Mouse (Mus musculus): ENCODE measurements around the gene Usp40. TPM values are rescaled to one million over a fixed set of nuclear protein-coding genes. Genes with fewer than 3 reads are reported as not detected.

Gene Usp40
- polyA plus RNA-seq, 2 experiments: 33.2 to 36.2 TPM

GRCm38 (mm10) chr1:88015371-88015770, 7.0 kb upstream of the Usp40 start:
- H3K4me2 ChIP-seq (replicated peaks; ENCODE audit: low read depth, low read length, severe bottlenecking): no peak overlapping the region
- H3K9ac ChIP-seq (ENCODE audit: low read depth, low read length, severe bottlenecking): no peak overlapping the region
- WGBS: 89% methylated on average over 6 of the region's 6 CpGs
- no peaks in the 10 kb centered on the region for H3K4me1 ChIP-seq (ENCODE audit: control insufficient read depth, insufficient read depth, low read length)
- 0 out of 2 replicates have a peak, but pooled peaks cover 3% of the 10 kb centered on the region for H3K9me3 ChIP-seq (ENCODE audit: control insufficient read depth, low read length)
- no peak overlapping the region for H3K4me3 ChIP-seq (replicated peaks; ENCODE audit: low read length)
- DNase-seq (ENCODE audit: low spot score): no peak
- ATAC-seq (ENCODE audit: low FRiP score, low read depth): no peak
- no peak overlapping the region for H3K27ac ChIP-seq (replicated peaks; ENCODE audit: low read depth, low read length)
- TF ChIP-seq POLR2A (IDR thresholded peaks at IDR 0.05; ENCODE audit: borderline replicate concordance, extremely low read depth, insufficient read depth, insufficient read length): no peak
- no peaks in the 10 kb centered on the region for H3K27me3 ChIP-seq (ENCODE audit: control insufficient read depth, insufficient read depth, low read length)
- H3K36me3 ChIP-seq (ENCODE audit: control insufficient read depth, insufficient read depth, low read length): no peaks in the 10 kb centered on the region

GRCm38 (mm10) chr1:88014671-88015070, 6.3 kb upstream of the Usp40 start:
- Histone ChIP-seq H3K4me1 (ENCODE audit: control insufficient read depth, insufficient read depth, low read length) (no peaks in the 10 kb centered on the region), H3K27me3 (ENCODE audit: control insufficient read depth, insufficient read depth, low read length) (no peaks in the 10 kb centered on the region), H3K4me3 (replicated peaks; ENCODE audit: low read length) (no peak overlapping the region), H3K4me2 (replicated peaks; ENCODE audit: low read depth, low read length, severe bottlenecking) (no peak overlapping the region), H3K9me3 (ENCODE audit: control insufficient read depth, low read length) (0 out of 2 replicates have a peak, but pooled peaks cover 3% of the 10 kb centered on the region), H3K36me3 (ENCODE audit: control insufficient read depth, insufficient read depth, low read length) (no peaks in the 10 kb centered on the region), H3K27ac (replicated peaks; ENCODE audit: low read depth, low read length) (no peak overlapping the region), H3K9ac (ENCODE audit: low read depth, low read length, severe bottlenecking) (no peak overlapping the region)
- DNase-seq (ENCODE audit: low spot score) (no peak), ATAC-seq (ENCODE audit: low FRiP score, low read depth) (no peak)
- no peak for TF ChIP-seq POLR2A (IDR thresholded peaks at IDR 0.05; ENCODE audit: borderline replicate concordance, extremely low read depth, insufficient read depth, insufficient read length)
- WGBS: 94% methylated on average over 4 of the region's 4 CpGs

GRCm38 (mm10) chr1:88014194-88014593, 5.8 kb upstream of the Usp40 start:
- Histone ChIP-seq H3K36me3 (ENCODE audit: control insufficient read depth, insufficient read depth, low read length) (no peaks in the 10 kb centered on the region), H3K9me3 (ENCODE audit: control insufficient read depth, low read length) (0 out of 2 replicates have a peak, but pooled peaks cover 3% of the 10 kb centered on the region), H3K4me2 (replicated peaks; ENCODE audit: low read depth, low read length, severe bottlenecking) (no peak overlapping the region), H3K9ac (ENCODE audit: low read depth, low read length, severe bottlenecking) (no peak overlapping the region), H3K4me1 (ENCODE audit: control insufficient read depth, insufficient read depth, low read length) (no peaks in the 10 kb centered on the region), H3K27ac (replicated peaks; ENCODE audit: low read depth, low read length) (no peak overlapping the region), H3K4me3 (replicated peaks; ENCODE audit: low read length) (no peak overlapping the region), H3K27me3 (ENCODE audit: control insufficient read depth, insufficient read depth, low read length) (no peaks in the 10 kb centered on the region)
- TF ChIP-seq POLR2A (IDR thresholded peaks at IDR 0.05; ENCODE audit: borderline replicate concordance, extremely low read depth, insufficient read depth, insufficient read length): no peak
- no peak for ATAC-seq (ENCODE audit: low FRiP score, low read depth)
- WGBS: 90% methylated on average over 4 of the region's 4 CpGs
- DNase-seq (ENCODE audit: low spot score): no peak

GRCm38 (mm10) chr1:88013726-88014125, 5.4 kb upstream of the Usp40 start:
- no peak for DNase-seq (ENCODE audit: low spot score)
- Histone ChIP-seq H3K9ac (ENCODE audit: low read depth, low read length, severe bottlenecking) (no peak overlapping the region), H3K27me3 (ENCODE audit: control insufficient read depth, insufficient read depth, low read length) (no peaks in the 10 kb centered on the region), H3K27ac (replicated peaks; ENCODE audit: low read depth, low read length) (no peak overlapping the region), H3K4me1 (ENCODE audit: control insufficient read depth, insufficient read depth, low read length) (peaks cover 3% of the 10 kb centered on the region; the same call in 1 of the 2 replicates), H3K9me3 (ENCODE audit: control insufficient read depth, low read length) (0 out of 2 replicates have a peak, but pooled peaks cover 3% of the 10 kb centered on the region), H3K4me2 (replicated peaks; ENCODE audit: low read depth, low read length, severe bottlenecking) (no peak overlapping the region), H3K4me3 (replicated peaks; ENCODE audit: low read length) (no peak overlapping the region), H3K36me3 (ENCODE audit: control insufficient read depth, insufficient read depth, low read length) (no peaks in the 10 kb centered on the region)
- WGBS: 71% methylated on average over 3 of the region's 3 CpGs
- TF ChIP-seq POLR2A (IDR thresholded peaks at IDR 0.05; ENCODE audit: borderline replicate concordance, extremely low read depth, insufficient read depth, insufficient read length): no peak
- ATAC-seq (ENCODE audit: low FRiP score, low read depth): no peak

- 0 out of 2 replicates have a peak, but pooled peaks cover 3% of the 10 kb centered on the region for H3K9me3 ChIP-seq (ENCODE audit: control insufficient read depth, low read length)
- no peak overlapping the region for H3K4me2 ChIP-seq (replicated peaks; ENCODE audit: low read depth, low read length, severe bottlenecking)
- WGBS: 75% methylated on average over 3 of the region's 3 CpGs
- peaks cover 6% of the 10 kb centered on the region for H3K4me1 ChIP-seq (ENCODE audit: control insufficient read depth, insufficient read depth, low read length)
- peaks cover 12% of the 10 kb centered on the region for H3K36me3 ChIP-seq (ENCODE audit: control insufficient read depth, insufficient read depth, low read length)
- DNase-seq (ENCODE audit: low spot score): no peak
- no peak overlapping the region for H3K9ac ChIP-seq (ENCODE audit: low read depth, low read length, severe bottlenecking)
- no peak for ATAC-seq (ENCODE audit: low FRiP score, low read depth)
- H3K4me3 ChIP-seq (replicated peaks; ENCODE audit: low read length): no peak overlapping the region
- TF ChIP-seq POLR2A (IDR thresholded peaks at IDR 0.05; ENCODE audit: borderline replicate concordance, extremely low read depth, insufficient read depth, insufficient read length): no peak
- no peaks in the 10 kb centered on the region for H3K27me3 ChIP-seq (ENCODE audit: control insufficient read depth, insufficient read depth, low read length)
- H3K27ac ChIP-seq (replicated peaks; ENCODE audit: low read depth, low read length): no peak overlapping the region
These were observed 1.2 kb upstream of the Usp40 start for GRCm38 (mm10) chr1:88009521-88009920.
